Mouse (Mus musculus): ENCODE results near the gene Serpina1a. TPM values are rescaled to one million over a fixed set of nuclear protein-coding genes. Genes with fewer than 3 reads are reported as not detected.
"Not testable (repeated sequence)": the region's sequence is repeated elsewhere in the genome, so short reads cannot be mapped to it uniquely, and the experiment has no call there.

Serpina1a gene
- polyA plus RNA-seq (2015; fragmentation: Nextera tagmentation; extraction: Ambion mirVana): 0.31 TPM in 1 of 2 replicates, not detected in the other

DNA sequence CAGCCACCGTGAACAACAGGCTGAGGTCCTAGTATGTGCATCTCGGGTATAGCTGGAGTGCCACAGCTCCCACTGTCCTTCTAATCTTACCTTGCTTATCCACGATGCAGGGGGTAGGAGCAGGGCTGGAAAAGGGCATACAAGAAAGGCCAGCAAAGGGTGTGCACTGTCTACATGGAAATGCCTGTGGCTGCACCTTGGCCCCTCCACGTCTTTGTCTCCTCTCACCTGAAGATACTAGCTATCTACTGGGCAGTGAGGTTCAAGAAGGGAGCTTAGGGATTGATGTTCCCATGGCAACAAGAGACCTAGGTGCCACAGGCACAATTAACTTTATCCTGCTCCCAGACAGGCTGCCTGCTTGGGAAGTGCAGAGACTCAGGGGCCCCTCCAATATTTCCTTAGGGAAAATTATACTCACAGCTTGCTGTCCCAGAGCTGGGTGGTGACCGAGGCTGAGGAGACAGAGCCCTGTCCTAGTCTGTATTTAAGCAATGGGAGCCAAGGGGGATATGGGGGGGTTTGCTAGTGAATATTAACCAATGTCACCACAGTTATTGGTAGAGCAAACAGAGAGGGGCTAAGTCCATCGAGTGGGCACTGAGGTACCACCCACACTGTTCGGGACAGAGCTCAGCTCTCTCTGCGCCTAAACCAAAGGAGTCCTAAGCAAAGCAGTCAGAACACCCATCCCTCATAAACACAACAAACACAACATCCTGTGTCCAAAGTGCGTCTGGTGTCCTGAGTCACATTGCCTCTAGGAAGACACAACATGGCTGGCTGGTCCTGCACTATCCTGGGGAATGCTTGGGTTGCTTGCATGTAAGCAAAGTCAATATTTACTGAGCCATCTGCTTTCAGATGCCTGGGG lies at the start of gene Serpina1a:
Serpina1a (minus strand) TSS at position 462 of the 874 bp plus-strand sequence.
- H3K27me3 ChIP-seq; H3K4me2 ChIP-seq; H3K9ac ChIP-seq; H3K36me3 ChIP-seq; H3K4me3 ChIP-seq; H3K27ac ChIP-seq; H3K4me1 ChIP-seq (replicated peaks); ATAC-seq (ENCODE audit: low FRiP score); H3K9me3 ChIP-seq: not testable (repeated sequence)
- WGBS: 87% methylated on average over 9 of the region's 9 CpGs

DNA sequence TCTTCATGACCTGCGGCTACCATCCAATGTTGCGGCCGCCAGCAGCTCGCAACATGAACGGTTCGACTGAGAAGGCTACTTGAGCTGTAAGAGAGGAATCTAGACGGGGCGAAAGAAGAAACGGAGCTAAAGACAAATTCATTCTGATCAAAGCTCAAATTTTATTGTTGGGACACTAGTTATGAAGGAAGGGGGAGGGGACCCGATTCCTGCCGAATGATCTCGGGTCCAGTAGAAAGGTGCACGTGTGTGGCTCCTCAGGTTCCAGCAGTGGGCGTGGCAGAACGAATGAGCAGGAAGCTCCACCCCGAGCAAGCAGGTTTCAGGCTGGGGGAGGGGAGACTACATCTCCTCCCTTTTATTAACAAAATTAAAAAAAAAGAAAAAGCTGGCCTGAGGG lies 45.8 kb upstream of the Serpina1a start:
- WGBS: 94% methylated on average over 12 of the region's 16 CpGs
- not testable (repeated sequence) for H3K4me2 ChIP-seq; H3K27ac ChIP-seq; H3K9ac ChIP-seq; H3K4me1 ChIP-seq (replicated peaks); H3K9me3 ChIP-seq; H3K4me3 ChIP-seq; H3K27me3 ChIP-seq; ATAC-seq (ENCODE audit: low FRiP score); H3K36me3 ChIP-seq

DNA sequence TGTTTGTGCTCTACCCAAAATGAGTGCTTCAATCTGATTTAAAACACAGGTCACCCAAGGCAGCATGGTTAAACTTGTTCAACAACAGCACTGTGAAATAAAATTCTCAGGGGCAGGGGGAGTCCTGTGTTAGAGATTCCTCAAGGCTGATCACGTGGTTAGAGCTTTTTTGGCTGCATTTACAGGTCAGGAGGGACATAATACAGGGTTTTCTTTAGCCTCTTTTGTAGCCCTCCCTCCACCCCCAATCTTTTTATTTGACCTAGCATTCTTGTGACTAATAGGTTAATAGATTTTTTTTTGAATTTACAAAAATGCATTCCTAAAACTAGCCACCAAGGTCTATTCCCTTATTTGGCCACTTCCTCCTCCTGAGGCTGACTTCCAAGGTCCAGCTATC lies 44.4 kb upstream of the Serpina1a start:
- not testable (repeated sequence) for H3K4me1 ChIP-seq (replicated peaks); H3K27me3 ChIP-seq; H3K4me2 ChIP-seq; H3K4me3 ChIP-seq; ATAC-seq (ENCODE audit: low FRiP score); H3K27ac ChIP-seq; H3K9me3 ChIP-seq; H3K36me3 ChIP-seq; H3K9ac ChIP-seq
- 64% methylated on average over 1 of the region's 1 CpGs for WGBS

DNA sequence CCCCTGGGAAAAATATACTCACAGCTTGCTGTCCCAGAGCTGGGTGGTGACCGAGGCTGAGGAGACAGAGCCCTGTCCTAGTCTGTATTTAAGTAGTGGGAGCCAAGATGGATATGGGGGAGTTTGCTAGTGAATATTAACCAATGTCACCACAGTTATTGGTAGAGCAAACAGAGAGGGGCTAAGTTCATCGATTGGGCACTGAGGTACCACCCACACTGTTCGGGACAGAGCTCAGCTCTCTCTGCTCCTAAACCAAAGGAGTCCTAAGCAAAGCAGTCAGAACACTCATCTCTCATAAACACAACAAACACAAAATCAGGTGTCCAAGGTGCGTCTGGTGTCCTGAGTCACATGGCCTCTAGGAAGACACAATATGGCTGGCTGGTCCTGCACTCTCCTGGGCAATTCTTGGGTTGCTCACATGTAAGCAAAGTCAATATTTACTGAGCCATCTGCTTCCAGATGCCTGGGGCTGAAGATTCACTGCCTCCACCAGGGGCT lies 41.5 kb upstream of the Serpina1a start, which contains the start of gene Serpina1c:
Serpina1c (minus strand) TSS at position 51 of the 504 bp plus-strand sequence.
- H3K36me3 ChIP-seq; H3K4me2 ChIP-seq; H3K27ac ChIP-seq; H3K4me3 ChIP-seq; H3K4me1 ChIP-seq (replicated peaks); H3K9me3 ChIP-seq; H3K27me3 ChIP-seq; ATAC-seq (ENCODE audit: low FRiP score); H3K9ac ChIP-seq: not testable (repeated sequence)
- 90% methylated on average over 4 of the region's 4 CpGs for WGBS

DNA sequence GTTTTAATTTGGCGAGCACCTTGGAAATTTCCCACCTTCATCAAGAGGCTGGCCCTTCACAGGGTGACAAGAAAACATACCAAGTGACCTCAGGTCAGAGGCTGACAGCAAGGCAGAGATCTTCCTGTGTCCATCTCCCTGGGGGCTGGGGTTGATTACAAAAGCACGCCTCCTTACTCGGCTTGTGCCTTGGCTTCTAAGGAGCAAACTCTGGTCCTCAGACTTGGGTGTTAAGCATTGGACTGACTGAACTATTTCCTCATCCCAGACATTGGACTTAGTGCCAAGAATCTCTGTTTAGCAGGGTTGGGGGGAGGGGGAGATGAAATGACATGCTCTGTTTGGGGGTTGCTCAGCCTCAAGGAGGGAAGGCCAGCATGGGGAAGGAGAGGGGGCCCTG lies 38.6 kb upstream of the Serpina1a start:
- ATAC-seq (ENCODE audit: low FRiP score); H3K27ac ChIP-seq; H3K4me3 ChIP-seq; H3K4me1 ChIP-seq (replicated peaks); H3K27me3 ChIP-seq; H3K9ac ChIP-seq; H3K4me2 ChIP-seq; H3K36me3 ChIP-seq; H3K9me3 ChIP-seq: not testable (repeated sequence)
- WGBS: 91% methylated on average over 3 of the region's 3 CpGs

DNA sequence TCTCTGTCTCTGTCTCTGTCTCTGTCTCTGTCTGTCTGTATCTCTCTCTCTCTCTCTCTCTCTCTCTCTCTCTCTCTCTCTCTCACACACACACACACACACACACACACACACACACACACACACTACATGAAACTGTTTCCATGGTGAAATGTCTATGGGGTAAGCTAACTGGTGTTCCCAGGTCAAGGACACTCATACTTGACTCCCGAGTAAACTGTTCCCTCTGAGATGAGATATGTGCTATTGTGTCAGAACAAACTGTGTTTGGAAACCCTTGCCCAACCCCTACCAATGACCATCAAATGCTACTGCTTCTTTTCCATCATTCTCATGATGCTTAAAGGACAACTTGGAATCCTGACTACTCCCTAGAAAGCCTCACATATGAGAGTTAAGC lies 3.5 kb upstream of the Serpina1a start:
- ATAC-seq (ENCODE audit: low FRiP score); H3K4me1 ChIP-seq (replicated peaks); H3K36me3 ChIP-seq; H3K4me2 ChIP-seq; H3K9me3 ChIP-seq; H3K27me3 ChIP-seq; H3K4me3 ChIP-seq; H3K9ac ChIP-seq; H3K27ac ChIP-seq: not testable (repeated sequence)
- WGBS: 93% methylated on average over 1 of the region's 1 CpGs

DNA sequence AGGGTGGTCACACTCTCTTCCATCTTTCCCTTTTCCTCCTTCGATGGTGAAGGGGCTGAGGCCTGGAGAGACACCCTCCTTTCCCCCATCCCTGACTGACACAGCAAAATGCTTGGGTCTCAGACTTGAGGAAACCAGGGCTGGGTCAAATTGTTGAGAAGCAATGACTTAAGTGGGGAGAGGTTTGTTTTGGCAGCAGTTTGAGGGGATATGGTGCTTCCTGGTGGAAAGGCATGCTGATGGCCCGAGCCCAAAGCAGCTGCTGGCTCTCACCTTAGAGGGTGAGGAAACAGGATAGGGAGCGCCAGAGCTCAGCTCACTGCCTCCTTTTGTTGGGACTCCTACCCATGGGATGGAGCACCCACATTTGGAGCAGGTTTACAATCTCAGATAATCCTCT lies 2.4 kb downstream of the Serpina1a start:
- no peak overlapping the region for H3K4me2 ChIP-seq
- ATAC-seq (ENCODE audit: low FRiP score): no peak
- no peaks in the 10 kb centered on the region for H3K4me1 ChIP-seq (replicated peaks)
- no peaks in the 10 kb centered on the region for H3K27me3 ChIP-seq
- H3K4me3 ChIP-seq: no peak overlapping the region
- 72% methylated on average over 3 of the region's 3 CpGs for WGBS
- no peak overlapping the region for H3K9ac ChIP-seq
- no peaks in the 10 kb centered on the region for H3K36me3 ChIP-seq
- no peak overlapping the region for H3K27ac ChIP-seq
- H3K9me3 ChIP-seq: peaks cover 6% of the 10 kb centered on the region; the same call in 1 of the 2 replicates

DNA sequence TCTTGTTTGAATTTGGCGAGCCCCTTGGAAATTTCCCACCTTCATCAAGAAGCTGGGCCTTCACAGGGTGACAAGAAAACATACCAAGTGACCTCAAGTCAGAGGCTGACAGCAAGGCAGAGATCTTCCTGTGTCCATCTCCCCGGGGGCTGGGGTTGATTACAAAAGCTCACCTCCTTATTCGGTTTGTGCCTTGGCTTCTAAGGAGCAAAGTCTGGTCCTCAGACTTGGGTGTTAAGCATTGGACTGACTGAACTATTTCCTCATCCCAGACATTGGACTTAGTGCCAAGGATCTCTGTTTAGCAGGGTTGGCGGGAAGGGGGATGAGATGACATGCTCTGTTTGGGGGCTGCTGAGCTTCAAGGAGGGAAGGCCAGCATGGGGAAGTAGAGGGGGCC lies 2.8 kb downstream of the Serpina1a start:
- not testable (repeated sequence) for H3K27me3 ChIP-seq; H3K9ac ChIP-seq; H3K4me2 ChIP-seq; ATAC-seq (ENCODE audit: low FRiP score); H3K27ac ChIP-seq; H3K4me3 ChIP-seq; H3K36me3 ChIP-seq; H3K4me1 ChIP-seq (replicated peaks); H3K9me3 ChIP-seq
- 89% methylated on average over 3 of the region's 4 CpGs for WGBS

DNA sequence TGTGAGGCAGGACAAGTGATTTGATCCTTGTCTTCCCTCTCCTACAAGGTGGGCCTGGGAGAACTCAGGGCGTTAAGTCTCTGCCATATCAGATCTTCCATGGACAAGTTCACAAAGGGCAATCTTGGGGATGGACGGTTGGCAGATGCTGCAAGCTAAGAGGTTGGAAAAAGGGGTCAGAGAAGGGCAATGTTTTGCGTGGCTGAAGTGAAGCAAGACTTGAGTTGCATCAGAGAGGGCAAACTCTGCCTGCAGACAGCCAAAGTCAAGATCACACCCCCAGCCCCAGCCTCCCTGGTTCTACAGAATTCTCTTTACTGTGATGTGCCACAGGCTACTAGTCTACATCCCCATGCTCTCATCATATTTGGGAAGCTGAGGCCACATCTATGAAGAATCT lies 3.8 kb downstream of the Serpina1a start:
- not testable (repeated sequence) for H3K27ac ChIP-seq; H3K9me3 ChIP-seq; H3K36me3 ChIP-seq; H3K27me3 ChIP-seq; H3K4me3 ChIP-seq; ATAC-seq (ENCODE audit: low FRiP score); H3K9ac ChIP-seq; H3K4me2 ChIP-seq; H3K4me1 ChIP-seq (replicated peaks)
- WGBS: 72% methylated on average over 3 of the region's 3 CpGs

DNA sequence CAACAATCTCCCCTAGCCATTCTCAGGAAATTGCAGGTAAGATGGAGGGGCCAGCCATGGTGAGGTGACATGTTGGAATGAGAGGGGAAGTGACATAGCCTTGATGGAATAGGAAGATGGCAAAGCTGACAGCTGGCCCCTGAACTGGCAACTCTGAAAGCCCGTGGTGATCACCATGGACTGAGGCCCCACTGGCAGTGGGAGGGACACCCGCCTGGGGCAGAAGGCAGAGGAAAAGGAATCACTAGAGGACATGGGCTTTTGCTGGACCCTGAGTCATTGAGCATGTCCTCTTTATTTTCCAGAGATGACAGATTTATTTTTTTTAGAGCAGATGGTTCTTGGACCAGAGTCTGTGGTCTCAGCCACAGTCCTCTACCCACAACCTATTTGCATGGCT lies 10.3 kb downstream of the Serpina1a start:
- not testable (repeated sequence) for ATAC-seq (ENCODE audit: low FRiP score); H3K4me3 ChIP-seq; H3K4me1 ChIP-seq (replicated peaks); H3K27ac ChIP-seq; H3K27me3 ChIP-seq; H3K36me3 ChIP-seq; H3K4me2 ChIP-seq; H3K9me3 ChIP-seq; H3K9ac ChIP-seq
- 89% methylated on average over 2 of the region's 2 CpGs for WGBS

DNA sequence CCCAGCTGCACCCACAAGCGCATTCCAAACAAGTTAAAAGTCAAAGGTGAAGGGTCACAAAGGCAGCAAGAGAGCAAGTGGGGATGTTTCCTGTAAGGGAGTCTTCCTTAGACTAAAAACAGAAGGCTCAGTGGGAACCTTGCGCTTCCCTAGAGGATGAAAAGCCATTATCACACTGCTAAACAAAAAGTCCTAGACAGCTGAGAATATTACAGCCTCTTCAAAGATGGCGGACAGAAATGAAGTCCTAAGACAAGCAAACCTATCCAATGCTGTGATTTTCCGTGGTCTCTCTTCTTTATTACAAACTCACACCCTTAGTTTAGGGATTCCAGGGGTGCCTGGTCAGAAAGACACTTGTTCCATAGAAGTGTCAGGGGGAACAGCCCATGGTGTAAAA lies 33.1 kb downstream of the Serpina1a start, which contains the start of gene Serpina1b:
Serpina1b (minus strand) TSS at position 101 of the 400 bp plus-strand sequence.
- H3K27me3 ChIP-seq; H3K4me2 ChIP-seq; H3K27ac ChIP-seq; H3K9ac ChIP-seq; H3K4me1 ChIP-seq (replicated peaks); ATAC-seq (ENCODE audit: low FRiP score); H3K4me3 ChIP-seq; H3K36me3 ChIP-seq: not testable (repeated sequence)
- H3K9me3 ChIP-seq: peaks cover 21% of the 10 kb centered on the region; the same call in 1 of the 2 replicates
- 83% methylated on average over 4 of the region's 4 CpGs for WGBS

DNA sequence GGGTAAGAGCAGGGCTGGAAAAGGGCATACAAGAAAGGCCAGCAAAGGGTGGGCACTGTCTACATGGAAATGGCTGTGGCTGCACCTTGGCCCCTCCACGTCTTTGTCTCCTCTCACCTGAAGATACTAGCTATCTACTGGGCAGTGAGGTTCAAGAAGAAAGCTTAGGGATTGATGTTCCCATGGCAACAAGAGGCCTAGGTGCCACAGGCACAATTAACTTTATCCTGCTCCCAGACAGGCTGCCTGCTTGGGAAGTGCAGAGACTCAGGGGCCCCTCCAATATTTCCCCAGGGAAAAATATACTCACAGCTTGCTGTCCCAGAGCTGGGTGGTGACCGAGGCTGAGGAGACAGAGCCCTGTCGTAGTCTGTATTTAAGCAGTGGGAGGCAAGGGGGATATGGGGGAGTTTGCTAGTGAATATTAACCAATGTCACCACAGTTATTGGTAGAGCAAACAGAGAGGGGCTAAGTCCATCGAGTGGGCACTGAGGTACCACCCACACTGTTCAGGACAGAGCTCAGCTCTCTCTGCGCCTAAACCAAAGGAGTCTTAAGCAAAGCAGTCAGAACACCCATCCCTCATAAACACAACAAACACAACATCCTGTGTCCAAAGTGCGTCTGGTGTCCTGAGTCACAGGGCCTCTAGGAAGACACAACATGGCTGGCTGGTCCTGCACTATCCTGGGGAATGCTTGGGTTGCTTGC lies 35.5 kb downstream of the Serpina1a start:
- H3K36me3 ChIP-seq; H3K9ac ChIP-seq; H3K27ac ChIP-seq; H3K4me3 ChIP-seq; H3K4me1 ChIP-seq (replicated peaks); H3K4me2 ChIP-seq; H3K27me3 ChIP-seq; ATAC-seq (ENCODE audit: low FRiP score): not testable (repeated sequence)
- 0 out of 2 replicates have a peak, but pooled peaks cover 13% of the 10 kb centered on the region for H3K9me3 ChIP-seq
- WGBS: 86% methylated on average over 6 of the region's 6 CpGs
